Mouse (Mus musculus): ENCODE data around the gene Arid3a.

DNA sequence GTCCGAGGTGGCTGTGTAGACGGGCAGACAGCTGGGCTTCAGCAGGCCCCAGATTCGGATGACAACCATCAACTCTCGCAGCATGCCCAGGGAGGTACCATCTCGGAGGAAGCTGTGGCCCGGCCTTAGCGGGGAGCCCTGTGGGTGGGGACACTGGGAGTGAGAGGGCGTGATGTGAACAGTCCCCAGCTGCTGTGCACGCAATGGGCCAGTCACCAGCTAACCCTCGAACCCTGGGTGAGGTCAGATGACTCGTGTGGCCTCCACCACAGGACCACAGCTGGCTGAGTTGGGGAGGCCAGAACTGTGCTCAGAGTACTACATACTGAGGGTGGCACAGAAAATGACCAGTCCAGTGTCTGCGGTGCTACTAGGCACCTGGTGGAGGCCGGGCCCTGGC, 30.0 kb upstream of the Arid3a start:
- TF ChIP-seq POLR2A (IDR thresholded peaks at IDR 0.05; ENCODE audit: insufficient read length, low read depth) (no peak), TCF3 (IDR thresholded peaks at IDR 0.05; ENCODE audit: insufficient read length, low read depth) (peak; percentile 16), SRF (IDR thresholded peaks at IDR 0.05; ENCODE audit: control insufficient read depth, insufficient read length, low read depth) (no peak)
